Mouse (Mus musculus) ES-Bruce4 (cell line): ENCODE data around the gene Xrcc1. TPM values are rescaled to one million over a fixed set of nuclear protein-coding genes. Genes with fewer than 3 reads are reported as not detected.

Source experiments
- H3K27ac ChIP-seq: 2 replicates; pipeline ENCODE4 v1.5.1; 2012; ENCODE audit warnings: low read length, inconsistent platforms; ENCODE audit not compliant: insufficient read depth
- H3K27me3 ChIP-seq: 2 replicates; pipeline ENCODE4 v1.6.1; 2012; ENCODE audit warnings: mild to moderate bottlenecking, low read length, inconsistent platforms; ENCODE audit not compliant: control insufficient read depth, poor library complexity, insufficient read depth, severe bottlenecking
- H3K36me3 ChIP-seq: 2 replicates; pipeline ENCODE4 v1.6.1; 2012; ENCODE audit warnings: inconsistent platforms, mild to moderate bottlenecking, low read length, moderate library complexity; ENCODE audit not compliant: control insufficient read depth, poor library complexity, insufficient read depth, severe bottlenecking
- H3K4me1 ChIP-seq: one replicate; pipeline ENCODE4 v1.8.1; 2011; ENCODE audit warnings: low read length; ENCODE audit not compliant: control insufficient read depth, insufficient read depth
- H3K4me3 ChIP-seq: 2 replicates; pipeline ENCODE4 v1.5.1; 2011; ENCODE audit warnings: low read depth, mild to moderate bottlenecking, low read length
- H3K9ac ChIP-seq: 2 replicates; pipeline ENCODE4 v1.6.1; 2012; ENCODE audit warnings: low read depth, mild to moderate bottlenecking, inconsistent platforms; ENCODE audit not compliant: poor library complexity, severe bottlenecking
- H3K9me3 ChIP-seq: replicated peaks from 2 replicates; pipeline ENCODE4 v1.6.1; 2012; ENCODE audit warnings: mild to moderate bottlenecking, low read length, inconsistent platforms; ENCODE audit not compliant: control insufficient read depth, poor library complexity, insufficient read depth, severe bottlenecking
- CTCF ChIP-seq: IDR thresholded peaks from one replicate; pipeline ENCODE4 v1.8.1; 2011; ENCODE audit warnings: low read depth, low read length
- EP300 ChIP-seq: IDR thresholded peaks from 2 replicates; pipeline ENCODE4 v1.6.1; 2011; ENCODE audit warnings: low read depth, low read length; ENCODE audit not compliant: insufficient read depth
- POLR2A ChIP-seq: IDR thresholded peaks from one replicate; pipeline ENCODE4 v1.8.1; 2011; ENCODE audit warnings: low read length; ENCODE audit not compliant: insufficient read depth
- polyA plus RNA-seq: library from polyadenylated mRNA; stranded (reverse); fragments of >200 nt; gene quantifications from 2 replicates; pipeline ENCODE4 v1.2.4, GENCODE M21; 2011; ENCODE audit warnings: low read depth; ENCODE audit not compliant: missing spikeins, insufficient read depth, insufficient read length

The Xrcc1 gene
- polyA plus RNA-seq, 1 experiment, result 85.8 TPM

- Histone ChIP-seq H3K4me3 (peak overlapping the region; percentile 2; the same call in 1 of the 2 replicates), H3K9ac (no peak overlapping the region), H3K27ac (peak overlapping the region; percentile 84)
Measured at GRCm38 (mm10) chr7:24505447-24506064, 40.5 kb upstream of the Xrcc1 start.

GRCm38 (mm10) chr7:24506065-24506459, 40.0 kb upstream of the Xrcc1 start:
- Histone ChIP-seq H3K4me3 (0 out of 2 replicates have a peak overlapping the region, but pooled peaks have one; percentile 2), H3K4me1 (peaks cover 2% of the 10 kb centered on the region), H3K27ac (peak overlapping the region; percentile 84), H3K36me3 (no peaks in the 10 kb centered on the region), H3K9ac (peak overlapping the region; percentile 84), H3K9me3 (no peaks in the 10 kb centered on the region), H3K27me3 (no peaks in the 10 kb centered on the region)
- TF ChIP-seq EP300 (no peak), CTCF (no peak), POLR2A (no peak)

More at GRCm38 (mm10) chr7:24505447-24506064, 40.5 kb upstream of the Xrcc1 start:
- Histone ChIP-seq H3K36me3 (no peaks in the 10 kb centered on the region), H3K4me1 (peaks cover 2% of the 10 kb centered on the region), H3K9me3 (no peaks in the 10 kb centered on the region), H3K27me3 (no peaks in the 10 kb centered on the region)
- TF ChIP-seq EP300, result 0 out of 2 replicates have a peak, but pooled peaks have one; percentile 59
- TF ChIP-seq CTCF, result no peak

GRCm38 (mm10) chr7:24506476-24506837, 39.6 kb upstream of the Xrcc1 start:
- Histone ChIP-seq H3K27ac (peak overlapping the region; percentile 84; the same call in 1 of the 2 replicates), H3K36me3 (no peaks in the 10 kb centered on the region), H3K9ac (peak overlapping the region; percentile 84), H3K4me3 (peak overlapping the region; percentile 83), H3K4me1 (peaks cover 2% of the 10 kb centered on the region), H3K9me3 (no peaks in the 10 kb centered on the region), H3K27me3 (no peaks in the 10 kb centered on the region)
- TF ChIP-seq CTCF (no peak), POLR2A (no peak), EP300 (no peak)

GRCm38 (mm10) chr7:24506838-24507725, 39.0 kb upstream of the Xrcc1 start, which contains the start of gene Zfp428:
TSS of gene Zfp428 (plus strand) at chr7:24507006.
- Histone ChIP-seq H3K27ac (peak within 1 kb of the TSS; percentile 84), H3K9ac (peak within 1 kb of the TSS; percentile 84), H3K27me3 (no peaks in the 10 kb centered on the region), H3K9me3 (no peaks in the 10 kb centered on the region), H3K36me3 (no peaks in the 10 kb centered on the region), H3K4me1 (peaks cover 2% of the 10 kb centered on the region), H3K4me3 (peak within 1 kb of the TSS; percentile 94)
- TF ChIP-seq CTCF, result no peak
- TF ChIP-seq EP300, result peak; percentile 67; the same call in 1 of the 2 replicates
- TF ChIP-seq POLR2A, result peak; percentile 39

- Histone ChIP-seq H3K9ac (peak overlapping the region; percentile 84), H3K27ac (peak overlapping the region; percentile 78), H3K9me3 (no peaks in the 10 kb centered on the region), H3K4me1 (peaks cover 2% of the 10 kb centered on the region), H3K4me3 (peak overlapping the region; percentile 94), H3K36me3 (no peaks in the 10 kb centered on the region), H3K27me3 (no peaks in the 10 kb centered on the region)
- TF ChIP-seq POLR2A, result no peak
- TF ChIP-seq CTCF, result no peak
Measured at GRCm38 (mm10) chr7:24507726-24508114, 38.4 kb upstream of the Xrcc1 start.
